Mouse (Mus musculus) myocyte (in vitro differentiated cells): ENCODE measurements around the gene Smarcc2. TPM values are rescaled to one million over a fixed set of nuclear protein-coding genes. Genes with fewer than 3 reads are reported as not detected.

ENCODE experiments used
- H3K27me3 ChIP-seq: one replicate; pipeline ENCODE4 v1.6.1; 2011; ENCODE audit not compliant: control insufficient read depth, insufficient read depth, insufficient read length
- H3K36me3 ChIP-seq: one replicate; pipeline ENCODE4 v1.6.1; 2011; ENCODE audit not compliant: control insufficient read depth, insufficient read depth
- H3K4me2 ChIP-seq: one replicate; pipeline ENCODE4 v1.6.1; 2011; ENCODE audit warnings: low read depth, control low read depth
- H3K4me3 ChIP-seq: one replicate; pipeline ENCODE4 v1.5.1; 2011; ENCODE audit warnings: mild to moderate bottlenecking, control low read depth, moderate library complexity
- H3K79me2 ChIP-seq: one replicate; pipeline ENCODE4 v1.6.1; 2011; ENCODE audit not compliant: control insufficient read depth, insufficient read depth
- H3ac ChIP-seq: one replicate; pipeline ENCODE4 v1.6.1; 2011; ENCODE audit not compliant: control insufficient read depth, insufficient read length
- CEBPB ChIP-seq: IDR thresholded peaks from 2 replicates; pipeline ENCODE4 v1.6.1; 2011; ENCODE audit warnings: mild to moderate bottlenecking, moderate library complexity; ENCODE audit not compliant: poor library complexity, insufficient read depth, severe bottlenecking
- E2F4 ChIP-seq: IDR thresholded peaks from one replicate; pipeline ENCODE4 v1.6.1; 2011; ENCODE audit warnings: mild to moderate bottlenecking, control low read depth, moderate library complexity; ENCODE audit not compliant: insufficient read depth
- MAX ChIP-seq: IDR thresholded peaks from one replicate; pipeline ENCODE4 v1.6.1; 2011; ENCODE audit warnings: low read depth, mild to moderate bottlenecking, control low read depth
- MYOD1 ChIP-seq, 3 experiments: IDR thresholded peaks; one replicate each; pipeline ENCODE4 v1.6.1; 2011; ENCODE audit warnings: control low read depth in 2 of 3, low read depth in 2 of 3, mild to moderate bottlenecking in 2 of 3, moderate library complexity in 1 of 3; ENCODE audit not compliant: insufficient read length in 2 of 3, control insufficient read depth in 1 of 3
- MYOG ChIP-seq, 3 experiments: IDR thresholded peaks; one replicate each; pipeline ENCODE4 v1.6.1; 2011; ENCODE audit warnings: control low read depth in 2 of 3, low read depth in 2 of 3, mild to moderate bottlenecking in 2 of 3; ENCODE audit not compliant: insufficient read length in 2 of 3, control insufficient read depth in 1 of 3, insufficient read depth in 1 of 3
- POLR2A ChIP-seq: IDR thresholded peaks from one replicate; pipeline ENCODE4 v1.6.1; 2011; ENCODE audit warnings: low read depth, mild to moderate bottlenecking, control low read depth, moderate library complexity; ENCODE audit not compliant: insufficient read length
- POLR2AphosphoS2 ChIP-seq: IDR thresholded peaks from one replicate; pipeline ENCODE4 v1.6.1; 2011; ENCODE audit warnings: low read depth, control low read depth; ENCODE audit not compliant: insufficient read length
- REST ChIP-seq: IDR thresholded peaks from one replicate; pipeline ENCODE4 v1.6.1; 2011; ENCODE audit warnings: mild to moderate bottlenecking, control low read depth, moderate library complexity; ENCODE audit not compliant: insufficient read depth, insufficient read length
- SRF ChIP-seq: IDR thresholded peaks from one replicate; pipeline ENCODE4 v1.6.1; 2011; ENCODE audit warnings: low read depth; ENCODE audit not compliant: control insufficient read depth, insufficient read length
- TCF12 ChIP-seq: IDR thresholded peaks from one replicate; pipeline ENCODE4 v1.6.1; 2011; ENCODE audit warnings: mild to moderate bottlenecking, control low read depth; ENCODE audit not compliant: poor library complexity, insufficient read depth, severe bottlenecking
- TCF3 ChIP-seq: IDR thresholded peaks from one replicate; pipeline ENCODE4 v1.6.1; 2011; ENCODE audit warnings: low read depth, control low read depth; ENCODE audit not compliant: insufficient read length
- USF1 ChIP-seq: IDR thresholded peaks from one replicate; pipeline ENCODE4 v1.6.1; 2011; ENCODE audit warnings: low read depth, mild to moderate bottlenecking, control low read depth, moderate library complexity
- polyA plus RNA-seq: library from polyadenylated mRNA; unstranded; fragments of >200 nt; fragmentation: generic; extraction: Trizol; gene quantifications from one replicate; pipeline ENCODE4 v1.2.1, GENCODE M21; 2012; ENCODE audit warnings: missing spikeins

Smarcc2 gene
- polyA plus RNA-seq, 1 experiment: 52.5 TPM

DNA sequence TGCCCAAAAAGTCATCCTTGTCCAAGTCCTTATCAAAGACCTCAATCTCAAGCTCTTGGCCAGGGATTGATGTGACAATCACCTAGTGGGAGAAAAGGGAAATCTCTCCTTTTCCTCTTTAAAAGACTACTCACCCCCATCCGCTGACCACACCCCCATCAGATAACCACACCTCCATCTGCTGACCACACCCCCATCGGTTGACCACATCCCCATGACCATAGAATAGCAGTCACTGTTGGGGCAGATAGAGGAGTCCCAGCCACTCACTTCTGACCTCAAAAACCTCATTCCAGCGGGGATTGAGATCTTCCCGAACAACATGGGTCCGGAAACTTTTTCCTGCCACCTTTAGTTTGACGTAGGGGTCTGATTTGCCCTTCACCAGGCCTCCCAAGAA lies 57.6 kb downstream of the Smarcc2 start:
- Histone ChIP-seq H3K79me2 (peaks cover 1% of the 10 kb centered on the region), H3K27me3 (no peaks in the 10 kb centered on the region), H3K36me3 (peaks cover 81% of the 10 kb centered on the region), H3ac (no peak overlapping the region), H3K4me3 (no peak overlapping the region), H3K4me2 (no peak overlapping the region)
- TF ChIP-seq MYOD1 (IDR thresholded peaks at IDR 0.05; ENCODE audit: control insufficient read depth in 1 of 3, insufficient read length in 2 of 3, low read depth in 2 of 3) (no peak), REST (no peak), TCF3 (no peak), MYOG (IDR thresholded peaks at IDR 0.05; ENCODE audit: control insufficient read depth in 1 of 3, insufficient read depth in 1 of 3, insufficient read length in 2 of 3, low read depth in 2 of 3) (no peak), SRF (no peak), CEBPB (no peak), TCF12 (no peak), USF1 (no peak), MAX (no peak)

DNA sequence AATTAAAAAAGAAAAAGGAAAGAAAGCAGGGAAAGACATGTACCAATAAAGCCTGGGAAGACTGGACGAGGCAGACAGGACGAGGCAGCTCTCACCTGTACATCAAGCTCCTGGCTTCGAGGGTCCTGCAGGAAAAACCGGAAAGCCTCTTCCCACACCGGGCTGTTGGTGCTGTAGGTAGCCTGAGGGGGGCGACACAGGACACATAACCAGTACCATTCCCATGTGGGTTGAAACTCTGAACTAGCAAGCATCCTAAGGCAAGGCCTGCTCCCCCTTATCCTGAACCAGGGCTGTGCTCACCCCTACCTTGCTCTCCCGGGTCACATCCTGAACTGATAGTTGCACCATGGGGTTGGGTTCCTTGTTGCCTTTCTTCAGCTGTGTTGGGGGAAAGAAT lies 59.8 kb downstream of the Smarcc2 start:
- Histone ChIP-seq H3ac (no peak overlapping the region), H3K27me3 (no peaks in the 10 kb centered on the region), H3K36me3 (peaks cover 77% of the 10 kb centered on the region), H3K4me2 (no peak overlapping the region), H3K79me2 (peaks cover 9% of the 10 kb centered on the region), H3K4me3 (no peak overlapping the region)
- TF ChIP-seq MYOG (IDR thresholded peaks at IDR 0.05; ENCODE audit: control insufficient read depth in 1 of 3, insufficient read depth in 1 of 3, insufficient read length in 2 of 3, low read depth in 2 of 3): no peak
- no peak for TF ChIP-seq MAX
- TF ChIP-seq TCF3: no peak
- no peak for TF ChIP-seq REST
- no peak for TF ChIP-seq CEBPB
- no peak for TF ChIP-seq TCF12
- TF ChIP-seq E2F4: no peak

DNA sequence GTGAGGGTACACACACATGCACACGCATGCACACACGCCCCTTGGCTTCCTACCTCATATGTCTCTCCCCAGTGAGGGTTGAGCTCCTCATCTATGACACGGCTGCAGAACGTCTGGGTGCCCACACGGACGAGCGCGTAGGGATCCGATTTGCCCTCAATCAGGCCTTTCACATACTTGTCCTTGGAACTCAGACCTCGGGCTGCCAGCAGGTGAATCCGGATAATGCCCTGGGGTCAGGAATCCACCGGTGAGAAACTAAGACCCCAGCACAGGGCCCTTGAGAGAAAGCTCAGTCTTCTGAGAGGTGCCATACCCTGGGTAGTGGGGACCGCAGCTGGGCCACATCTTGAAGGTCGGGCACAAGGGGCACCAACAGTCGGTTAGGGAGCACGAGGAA lies 61.5 kb downstream of the Smarcc2 start:
- H3K4me3 ChIP-seq: no peak overlapping the region
- TF ChIP-seq SRF: no peak
- TF ChIP-seq MYOD1 (IDR thresholded peaks at IDR 0.05; ENCODE audit: control insufficient read depth in 1 of 3, insufficient read length in 2 of 3, low read depth in 2 of 3): no peak
- no peak for TF ChIP-seq REST
- TF ChIP-seq MAX: no peak
- TF ChIP-seq CEBPB: no peak

DNA sequence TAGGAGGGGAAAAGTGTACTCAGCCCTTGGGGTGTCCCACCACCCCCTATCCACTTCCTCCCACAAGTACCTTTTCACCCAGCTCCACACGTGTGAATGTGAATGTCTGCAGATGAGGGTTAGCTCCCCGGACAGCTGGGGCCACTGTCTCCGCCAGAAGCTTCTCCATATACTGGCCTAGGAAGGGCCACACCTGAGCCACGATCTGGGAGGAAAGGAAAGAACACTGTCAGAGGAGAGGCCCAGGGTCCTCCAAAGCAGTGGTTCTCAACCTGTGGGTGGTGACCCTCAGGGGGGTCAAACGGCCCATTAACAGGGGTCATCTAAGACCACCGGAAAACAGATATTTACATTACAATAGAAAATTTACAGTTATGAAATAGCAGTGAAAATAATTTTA lies 63.3 kb downstream of the Smarcc2 start:
- Histone ChIP-seq H3K79me2 (peaks cover 25% of the 10 kb centered on the region), H3K36me3 (peaks cover 53% of the 10 kb centered on the region), H3K4me3 (no peak overlapping the region), H3K27me3 (no peaks in the 10 kb centered on the region), H3K4me2 (no peak overlapping the region), H3ac (no peak overlapping the region)
- TF ChIP-seq POLR2A (no peak), USF1 (no peak), SRF (no peak), MYOG (IDR thresholded peaks at IDR 0.05; ENCODE audit: control insufficient read depth in 1 of 3, insufficient read depth in 1 of 3, insufficient read length in 2 of 3, low read depth in 2 of 3) (no peak), E2F4 (no peak), TCF3 (no peak), MAX (no peak), MYOD1 (IDR thresholded peaks at IDR 0.05; ENCODE audit: control insufficient read depth in 1 of 3, insufficient read length in 2 of 3, low read depth in 2 of 3) (no peak), POLR2AphosphoS2 (no peak), CEBPB (no peak), TCF12 (no peak), REST (no peak)

More for the DNA sequence above, 61.5 kb downstream of the Smarcc2 start:
- H3K36me3 ChIP-seq: peaks cover 65% of the 10 kb centered on the region
- H3K4me2 ChIP-seq: no peak overlapping the region
- H3K79me2 ChIP-seq: peaks cover 25% of the 10 kb centered on the region
- no peaks in the 10 kb centered on the region for H3K27me3 ChIP-seq
- no peak overlapping the region for H3ac ChIP-seq

DNA sequence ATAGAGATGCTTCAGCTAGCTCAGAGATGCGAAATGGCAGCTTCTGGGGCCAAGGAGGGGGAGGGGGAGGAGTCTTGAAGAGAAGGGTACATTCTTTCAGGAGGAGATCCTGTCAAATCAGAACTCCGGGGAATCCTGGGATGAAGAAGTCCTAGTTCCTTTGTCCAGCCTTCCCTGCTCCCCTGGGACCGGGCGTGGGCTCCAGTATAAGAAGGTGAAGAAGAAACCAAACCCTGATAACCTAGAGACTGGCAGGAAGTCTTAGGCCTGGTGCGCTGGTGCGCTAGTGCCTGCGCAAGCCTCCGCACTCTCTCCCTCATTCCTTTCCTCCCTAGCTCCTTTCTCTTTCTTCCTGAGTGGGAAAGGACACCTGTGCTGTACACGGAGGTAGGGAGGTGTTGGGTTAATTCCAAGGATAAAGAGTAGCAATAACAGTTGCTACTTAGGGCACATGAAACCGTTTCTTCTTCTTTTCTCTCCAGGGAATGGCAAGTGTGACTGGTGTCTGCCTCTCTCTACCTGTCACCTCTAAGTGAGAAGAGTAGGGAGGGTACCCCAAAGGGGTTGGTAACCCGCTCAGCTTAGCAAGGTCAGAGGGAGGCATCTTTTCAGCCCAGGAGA lies 65.2 kb downstream of the Smarcc2 start:
- TF ChIP-seq TCF3 (no peak), CEBPB (no peak), REST (no peak), MAX (no peak), MYOG (IDR thresholded peaks at IDR 0.05; ENCODE audit: control insufficient read depth in 1 of 3, insufficient read depth in 1 of 3, insufficient read length in 2 of 3, low read depth in 2 of 3) (no peak), POLR2A (no peak), MYOD1 (IDR thresholded peaks at IDR 0.05; ENCODE audit: control insufficient read depth in 1 of 3, insufficient read length in 2 of 3, low read depth in 2 of 3) (no peak), E2F4 (no peak), POLR2AphosphoS2 (no peak), SRF (no peak), USF1 (no peak), TCF12 (no peak)
- H3K36me3 ChIP-seq: peaks cover 35% of the 10 kb centered on the region
- H3K4me3 ChIP-seq: peak overlapping the region; percentile 99
- H3K4me2 ChIP-seq: peak overlapping the region; percentile 95
- H3ac ChIP-seq: peak overlapping the region; percentile 47
- peaks cover 25% of the 10 kb centered on the region for H3K79me2 ChIP-seq
- H3K27me3 ChIP-seq: no peaks in the 10 kb centered on the region
